Mouse (Mus musculus) myocyte (in vitro differentiated cells): ENCODE measurements at regions not wholly inside any gene's neighbourhood (a gene's known extent, or its start where the extent isn't known, plus 50 kb on each side); places are given as distances from the start of the nearest gene placed in this dataset.

Source experiments
- CEBPB ChIP-seq: IDR thresholded peaks from 2 replicates; pipeline ENCODE4 v1.6.1; 2011; ENCODE audit warnings: mild to moderate bottlenecking, moderate library complexity; ENCODE audit not compliant: poor library complexity, insufficient read depth, severe bottlenecking
- E2F4 ChIP-seq: IDR thresholded peaks from one replicate; pipeline ENCODE4 v1.6.1; 2011; ENCODE audit warnings: mild to moderate bottlenecking, control low read depth, moderate library complexity; ENCODE audit not compliant: insufficient read depth
- MAX ChIP-seq: IDR thresholded peaks from one replicate; pipeline ENCODE4 v1.6.1; 2011; ENCODE audit warnings: low read depth, mild to moderate bottlenecking, control low read depth
- MYOD1 ChIP-seq, 3 experiments: IDR thresholded peaks; one replicate each; pipeline ENCODE4 v1.6.1; 2011; ENCODE audit warnings: control low read depth in 2 of 3, low read depth in 2 of 3, mild to moderate bottlenecking in 2 of 3, moderate library complexity in 1 of 3; ENCODE audit not compliant: insufficient read length in 2 of 3, control insufficient read depth in 1 of 3
- MYOG ChIP-seq, 3 experiments: IDR thresholded peaks; one replicate each; pipeline ENCODE4 v1.6.1; 2011; ENCODE audit warnings: control low read depth in 2 of 3, low read depth in 2 of 3, mild to moderate bottlenecking in 2 of 3; ENCODE audit not compliant: insufficient read length in 2 of 3, control insufficient read depth in 1 of 3, insufficient read depth in 1 of 3
- POLR2A ChIP-seq: IDR thresholded peaks from one replicate; pipeline ENCODE4 v1.6.1; 2011; ENCODE audit warnings: low read depth, mild to moderate bottlenecking, control low read depth, moderate library complexity; ENCODE audit not compliant: insufficient read length
- POLR2AphosphoS2 ChIP-seq: IDR thresholded peaks from one replicate; pipeline ENCODE4 v1.6.1; 2011; ENCODE audit warnings: low read depth, control low read depth; ENCODE audit not compliant: insufficient read length
- REST ChIP-seq: IDR thresholded peaks from one replicate; pipeline ENCODE4 v1.6.1; 2011; ENCODE audit warnings: mild to moderate bottlenecking, control low read depth, moderate library complexity; ENCODE audit not compliant: insufficient read depth, insufficient read length
- SRF ChIP-seq: IDR thresholded peaks from one replicate; pipeline ENCODE4 v1.6.1; 2011; ENCODE audit warnings: low read depth; ENCODE audit not compliant: control insufficient read depth, insufficient read length
- TCF12 ChIP-seq: IDR thresholded peaks from one replicate; pipeline ENCODE4 v1.6.1; 2011; ENCODE audit warnings: mild to moderate bottlenecking, control low read depth; ENCODE audit not compliant: poor library complexity, insufficient read depth, severe bottlenecking
- TCF3 ChIP-seq: IDR thresholded peaks from one replicate; pipeline ENCODE4 v1.6.1; 2011; ENCODE audit warnings: low read depth, control low read depth; ENCODE audit not compliant: insufficient read length
- USF1 ChIP-seq: IDR thresholded peaks from one replicate; pipeline ENCODE4 v1.6.1; 2011; ENCODE audit warnings: low read depth, mild to moderate bottlenecking, control low read depth, moderate library complexity

GRCm38 (mm10) chr8:8050778-8051177 lies 610.3 kb downstream of the Efnb2 start:
- TF ChIP-seq POLR2A (no peak), USF1 (no peak), SRF (no peak), E2F4 (no peak), CEBPB (no peak), MAX (no peak), POLR2AphosphoS2 (no peak), MYOD1 (IDR thresholded peaks at IDR 0.05; ENCODE audit: control insufficient read depth in 1 of 3, insufficient read length in 2 of 3, low read depth in 2 of 3) (no peak), TCF12 (no peak), TCF3 (no peak), MYOG (IDR thresholded peaks at IDR 0.05; ENCODE audit: control insufficient read depth in 1 of 3, insufficient read depth in 1 of 3, insufficient read length in 2 of 3, low read depth in 2 of 3) (no peak), REST (no peak)
